Mouse (Mus musculus) CH12.LX (cell line): ENCODE measurements around the gene Mier1. TPM values are rescaled to one million over a fixed set of nuclear protein-coding genes. Genes with fewer than 3 reads are reported as not detected.
A peak's percentile ranks its signal among the peaks of the same experiment; 100 is the strongest.

ENCODE experiments used
- DNase-seq: peaks from one replicate; pipeline ENCODE4 v3.0.0-alpha.2; 2013; ENCODE audit errors: extremely low read depth
- H3K27ac ChIP-seq: 2 replicates; pipeline ENCODE4 v1.5.1; 2012; ENCODE audit warnings: low read depth, mild to moderate bottlenecking, control low read depth, moderate library complexity; ENCODE audit not compliant: insufficient read depth
- H3K27me3 ChIP-seq: replicated peaks from 2 replicates; pipeline ENCODE3; 2012; ENCODE audit warnings: inconsistent platforms
- H3K36me3 ChIP-seq, 2 experiments: replicated peaks in 1 of 2; 2 replicates each; pipeline versions ENCODE3 to v1.6.1; 2012; ENCODE audit warnings: inconsistent platforms in 1 of 2, low read length in 1 of 2, mild to moderate bottlenecking in 1 of 2, mixed read lengths in 1 of 2, moderate library complexity in 1 of 2; ENCODE audit not compliant: control insufficient read depth in 1 of 2, insufficient read depth in 1 of 2
- H3K4me1 ChIP-seq, 2 experiments: 2 replicates each; pipeline ENCODE4 v1.6.1; 2012; ENCODE audit warnings: inconsistent platforms in 1 of 2, moderate library complexity in 1 of 2; ENCODE audit not compliant: insufficient read depth in 2 of 2, control insufficient read depth in 1 of 2
- H3K4me2 ChIP-seq: 2 replicates; pipeline ENCODE4 v1.6.1; 2012; ENCODE audit warnings: low read depth, mild to moderate bottlenecking, control low read depth; ENCODE audit not compliant: poor library complexity, insufficient read depth, severe bottlenecking
- H3K4me3 ChIP-seq, 3 experiments: fragments of 150-350 bp in 1 of 3; sonication (generic) in 1 of 3; replicated peaks in 1 of 3; 2 replicates each; pipeline versions ENCODE3 to v1.5.1; 2011 to 2012; ENCODE audit warnings: low read depth in 2 of 3, low read length in 2 of 3, mild to moderate bottlenecking in 2 of 3, moderate library complexity in 2 of 3, control low read depth in 1 of 3, improper control_type of control experiment in 1 of 3, inconsistent platforms in 1 of 3, mixed read lengths in 1 of 3; ENCODE audit not compliant: poor library complexity in 1 of 3
- H3K79me2 ChIP-seq: replicated peaks from 2 replicates; pipeline ENCODE4 v1.6.1; 2012; ENCODE audit warnings: mild to moderate bottlenecking, moderate library complexity; ENCODE audit not compliant: control insufficient read depth, poor library complexity, insufficient read depth, severe bottlenecking; ENCODE audit errors: extremely low read depth
- H3K9ac ChIP-seq: 2 replicates; pipeline ENCODE4 v1.6.1; 2012; ENCODE audit warnings: low read depth, mild to moderate bottlenecking, control low read depth, moderate library complexity; ENCODE audit not compliant: insufficient read depth
- H3K9me3 ChIP-seq: replicated peaks from 2 replicates; pipeline ENCODE3; 2012; ENCODE audit warnings: low read length, inconsistent platforms, mixed read lengths
- CTCF ChIP-seq, 2 experiments: IDR thresholded peaks in 1 of 2; conservative IDR thresholded peaks in 1 of 2; 2 replicates each; pipeline ENCODE4 v1.5.1; 2011 to 2012; ENCODE audit warnings: low read depth in 2 of 2, low read length in 2 of 2, improper control_type of control experiment in 1 of 2, inconsistent platforms in 1 of 2, mild to moderate bottlenecking in 1 of 2, moderate library complexity in 1 of 2
- JUN ChIP-seq: IDR thresholded peaks from 2 replicates; pipeline ENCODE4 v1.6.1; 2011; ENCODE audit warnings: low read depth, mild to moderate bottlenecking, low read length, improper control_type of control experiment, moderate library complexity; ENCODE audit not compliant: insufficient read depth
- POLR2AphosphoS2 ChIP-seq: IDR thresholded peaks from 2 replicates; pipeline ENCODE4 v1.6.1; 2011; ENCODE audit warnings: low read depth, low read length, improper control_type of control experiment
- RAD21 ChIP-seq: IDR thresholded peaks from 2 replicates; pipeline ENCODE4 v1.6.1; 2011; ENCODE audit warnings: low read depth, mild to moderate bottlenecking, low read length, improper control_type of control experiment, moderate library complexity
- SMC3 ChIP-seq: IDR thresholded peaks from 2 replicates; pipeline ENCODE4 v1.6.1; 2011; ENCODE audit warnings: low read depth, low read length, improper control_type of control experiment
- TBP ChIP-seq: conservative IDR thresholded peaks from 2 replicates; pipeline ENCODE4 v1.6.1; 2011; ENCODE audit warnings: low read depth, low read length, improper control_type of control experiment
- USF2 ChIP-seq: conservative IDR thresholded peaks from 2 replicates; pipeline ENCODE4 v1.6.1; 2011; ENCODE audit warnings: low read depth, low read length, improper control_type of control experiment
- ZKSCAN1 ChIP-seq: IDR thresholded peaks from 2 replicates; pipeline ENCODE4 v1.6.1; 2012; ENCODE audit warnings: low read depth, inconsistent platforms, low read length, improper control_type of control experiment, borderline replicate concordance
- ZMIZ1 ChIP-seq: IDR thresholded peaks from 2 replicates; pipeline ENCODE4 v1.6.1; 2012; ENCODE audit warnings: low read depth, mild to moderate bottlenecking, inconsistent platforms, low read length, improper control_type of control experiment
- dilution Hi-C: fragments of 300-500 bp; cut with MboI; formaldehyde crosslinking; loops from 2 replicates; pipeline ENCODE4 v1.14.3; 2020; ENCODE audit warnings: low sequenced_read_pairs; ENCODE audit not compliant: extremely low pct_unique_long_range_greater_than_20kb, extremely low pct_ligation_motif_present
- in situ Hi-C: fragments of 300-500 bp; cut with MboI; formaldehyde crosslinking; loops from 3 replicates; pipeline ENCODE4 v1.14.3; 2019; ENCODE audit warnings: low sequenced_read_pairs, low pct_ligation_motif_present, low pct_unique_long_range_greater_than_20kb, mixed read lengths
- polyA plus RNA-seq: library from polyadenylated mRNA; unstranded; fragments of >175 nt; gene quantifications from 2 replicates; pipeline ENCODE4 v1.2.1, GENCODE M21; 2012; ENCODE audit warnings: low read depth; ENCODE audit not compliant: insufficient read length
- total RNA-seq, 2 experiments: library from RNA; depleted of rRNA; stranded (reverse); fragments of 300-350 nt in 1 of 2; fragments of >200 nt in 1 of 2; gene quantifications; 2 replicates each; pipeline ENCODE4 v1.2.3; 2012 to 2014

Gene Mier1
- total and polyA plus RNA-seq, 3 experiments: 22.5 to 35.0 (median 34.4) TPM

DNA sequence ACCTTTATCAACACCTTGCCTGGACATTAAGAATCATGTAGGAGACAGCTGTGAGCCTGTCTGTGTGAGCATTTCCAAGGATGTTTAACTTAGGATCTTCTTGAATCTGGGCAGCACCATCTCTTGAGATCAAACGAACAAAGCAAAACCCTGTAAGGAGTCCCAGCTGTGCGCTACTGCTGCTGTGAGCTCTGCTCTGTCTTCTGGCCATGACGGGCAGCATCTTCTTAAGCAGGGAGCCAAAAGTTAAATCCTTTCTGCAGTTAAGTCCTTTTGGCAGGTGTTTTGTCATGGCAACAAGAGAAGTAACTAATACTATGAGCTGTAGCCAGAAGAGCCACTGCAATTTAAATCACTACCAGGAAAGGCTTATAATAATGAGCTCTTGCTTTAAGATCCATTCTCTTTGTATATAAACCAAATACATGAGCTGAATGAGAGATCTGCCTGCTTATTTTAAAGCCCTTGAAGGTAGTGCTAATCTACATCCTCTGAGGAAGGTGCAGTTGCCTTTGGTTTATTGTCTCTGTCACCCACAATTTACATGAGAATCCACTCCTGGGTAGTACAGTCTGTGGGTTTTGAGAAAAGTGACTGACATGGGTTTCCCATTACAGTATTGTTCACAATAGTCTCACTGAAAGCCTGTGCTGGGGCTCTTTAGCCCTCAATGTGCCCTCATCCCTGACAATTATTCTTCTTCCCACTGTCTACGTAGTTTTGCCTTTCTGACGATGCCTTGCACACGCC, 46.1 kb upstream of the Mier1 start:
- Histone ChIP-seq H3K27ac (no peak overlapping the region), H3K79me2 (no peaks in the 10 kb centered on the region), H3K9ac (no peak overlapping the region), H3K27me3 (no peaks in the 10 kb centered on the region), H3K4me2 (no peak overlapping the region), H3K4me3 (no peak overlapping the region), H3K4me1 (no peaks in the 10 kb centered on the region), H3K9me3 (no peaks in the 10 kb centered on the region), H3K36me3 (no peaks in the 10 kb centered on the region)
- DNase-seq: no peak
- in situ Hi-C loops (no loop called here), dilution Hi-C loops (no loop called here)
- no peak for TF ChIP-seq JUN
- no peak for TF ChIP-seq ZMIZ1

DNA sequence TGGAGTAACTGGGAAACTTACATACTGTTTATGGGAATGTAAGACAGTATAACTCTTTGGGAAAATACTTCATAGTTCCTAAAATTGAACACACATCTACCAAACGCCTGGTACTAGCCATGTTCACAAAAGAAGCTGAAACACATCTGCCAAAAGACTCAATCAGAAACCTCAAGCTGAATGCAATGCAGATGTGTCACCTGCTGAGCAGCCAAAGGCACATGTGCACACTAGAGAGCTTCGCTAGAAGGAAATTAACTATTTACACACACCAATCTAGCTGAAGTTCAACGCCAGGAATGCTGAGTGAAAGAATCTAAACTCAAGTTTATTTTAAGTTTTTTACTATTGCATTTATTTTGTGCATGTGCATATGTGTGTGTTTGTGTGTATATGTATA, 43.6 kb upstream of the Mier1 start:
- no peaks in the 10 kb centered on the region for H3K9me3 ChIP-seq
- in situ Hi-C loops (no loop called here), dilution Hi-C loops (no loop called here)
- H3K27ac ChIP-seq: no peak overlapping the region
- no peak overlapping the region for H3K4me2 ChIP-seq
- no peaks in the 10 kb centered on the region for H3K79me2 ChIP-seq
- no peaks in the 10 kb centered on the region for H3K36me3 ChIP-seq
- DNase-seq: no peak
- no peak overlapping the region for H3K4me3 ChIP-seq
- TF ChIP-seq SMC3 (no peak), TBP (no peak), ZKSCAN1 (no peak), USF2 (no peak), JUN (no peak)
- H3K4me1 ChIP-seq: no peaks in the 10 kb centered on the region
- H3K9ac ChIP-seq: no peak overlapping the region
- no peaks in the 10 kb centered on the region for H3K27me3 ChIP-seq

DNA sequence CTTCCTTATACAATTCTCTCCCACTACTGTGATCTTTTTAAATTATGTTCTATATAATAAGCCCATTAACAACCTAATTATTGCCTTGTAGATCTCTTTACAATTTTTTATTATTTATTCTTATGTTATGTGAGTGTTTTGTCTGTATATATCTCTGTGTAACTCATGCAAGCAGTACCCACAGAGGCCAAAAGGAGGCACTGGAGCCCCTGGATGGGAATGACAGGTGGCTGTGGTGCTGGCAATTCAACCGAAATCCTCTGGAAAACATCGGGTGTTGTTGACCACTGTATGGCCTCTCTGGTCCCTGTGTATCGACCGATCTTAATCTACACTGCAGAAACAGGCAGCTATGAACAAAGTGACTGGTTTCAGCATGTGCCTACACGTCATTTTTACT, 29.0 kb upstream of the Mier1 start:
- dilution Hi-C loops: no loop called here
- in situ Hi-C loops: no loop called here
- no peak overlapping the region for H3K4me3 ChIP-seq
- H3K9me3 ChIP-seq: no peaks in the 10 kb centered on the region
- no peak for TF ChIP-seq POLR2AphosphoS2
- TF ChIP-seq RAD21: peak; percentile 40
- TF ChIP-seq CTCF (conservative IDR thresholded peaks at IDR 0.05 in 1 of 2, IDR thresholded peaks at IDR 0.05 in 1 of 2; ENCODE audit: low read depth in 2 of 2, low read length in 2 of 2): peak in 1 of 2 experiments; percentile 43; a peak in 2 of 4 replicates
- H3K9ac ChIP-seq: no peak overlapping the region
- H3K79me2 ChIP-seq: no peaks in the 10 kb centered on the region
- no peaks in the 10 kb centered on the region for H3K27me3 ChIP-seq
- no peak overlapping the region for H3K4me2 ChIP-seq
- no peaks in the 10 kb centered on the region for H3K4me1 ChIP-seq
- DNase-seq: no peak
- no peak overlapping the region for H3K27ac ChIP-seq
- H3K36me3 ChIP-seq: no peaks in the 10 kb centered on the region
